Mouse (Mus musculus) brain, embryonic 14.5 days (tissue): Measurements from ENCODE around the gene Rce1.

Experiments
- CTCF ChIP-seq: fragments of 200-500 bp; IDR thresholded peaks from 2 replicates; pipeline ENCODE4 v1.5.1; 2012; ENCODE audit warnings: inconsistent platforms, mild to moderate bottlenecking, moderate library complexity, borderline replicate concordance; ENCODE audit not compliant: insufficient read depth, insufficient read length; ENCODE audit errors: extremely low read depth
- POLR2A ChIP-seq: fragments of 200-500 bp; IDR thresholded peaks from 2 replicates; pipeline ENCODE4 v1.6.1; 2012; ENCODE audit warnings: mild to moderate bottlenecking, inconsistent platforms, borderline replicate concordance; ENCODE audit not compliant: poor library complexity, insufficient read depth, insufficient read length, severe bottlenecking; ENCODE audit errors: extremely low read depth

DNA sequence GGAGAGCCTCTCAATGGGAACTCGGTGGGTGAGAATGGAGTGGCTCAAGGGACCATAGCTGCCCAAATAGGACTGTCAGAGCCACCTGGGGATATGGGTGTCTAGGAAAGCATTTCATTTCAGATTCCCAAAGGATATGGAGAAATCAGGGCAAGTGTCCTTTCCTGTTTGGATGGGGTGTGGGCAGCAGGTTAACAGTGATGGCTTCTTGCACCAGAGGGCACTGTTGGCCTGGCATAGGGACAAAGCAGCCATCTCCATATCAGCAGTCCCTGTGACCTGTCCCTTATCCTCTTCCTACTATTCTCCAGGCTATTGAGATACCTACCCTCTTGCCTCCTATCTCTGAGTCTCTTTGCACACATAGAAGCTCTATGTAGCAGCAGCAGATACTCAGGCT is 36.4 kb downstream of the Rce1 start:
- TF ChIP-seq CTCF, result peak; percentile 10; the same call in 1 of the 2 replicates
- no peak for TF ChIP-seq POLR2A
